Mouse (Mus musculus) embryonic facial prominence, embryonic 10.5 days (tissue): ENCODE measurements around the gene 2410004P03Rik. TPM values are rescaled to one million over a fixed set of nuclear protein-coding genes. Genes with fewer than 3 reads are reported as not detected.

Source experiments
- DNase-seq: peaks from one replicate; pipeline ENCODE4 v3.0.0-alpha.2; 2017; ENCODE audit warnings: low spot score
- H3K27ac ChIP-seq: fragments of 300-500 bp; sonication (generic); replicated peaks from 2 replicates; pipeline ENCODE4 v1.5.1; 2016; ENCODE audit warnings: mild to moderate bottlenecking
- H3K27me3 ChIP-seq: fragments of 300-500 bp; sonication (generic); replicated peaks from 2 replicates; pipeline ENCODE4 v1.6.1; 2016; ENCODE audit warnings: low read depth, mild to moderate bottlenecking; ENCODE audit not compliant: poor library complexity, severe bottlenecking
- H3K36me3 ChIP-seq: fragments of 300-500 bp; sonication (generic); replicated peaks from 2 replicates; pipeline ENCODE4 v1.6.1; 2016; ENCODE audit warnings: mild to moderate bottlenecking, moderate library complexity
- H3K4me1 ChIP-seq: fragments of 300-500 bp; sonication (generic); 2 replicates; pipeline ENCODE4 v1.6.1; 2016
- H3K4me3 ChIP-seq: fragments of 300-500 bp; sonication (generic); 2 replicates; pipeline ENCODE4 v1.5.1; 2016; ENCODE audit warnings: mild to moderate bottlenecking, moderate library complexity
- H3K9me3 ChIP-seq: fragments of 300-500 bp; sonication (generic); 2 replicates; pipeline ENCODE4 v1.6.1; 2016; ENCODE audit warnings: mild to moderate bottlenecking
- WGBS: fragments of 180-500 bp; shearing (Covaris S2); methylation state at CpG from one replicate; pipeline ENCODE4 v1.1.7; 2016; 5-methylcytosine and 5-hydroxymethylcytosine counted together
- polyA plus RNA-seq: library from polyadenylated mRNA; unstranded; fragments of >200 nt; fragmentation: Nextera tagmentation; extraction: Ambion mirVana; gene quantifications from 2 replicates; pipeline ENCODE4 v1.2.1, GENCODE M21; 2016

Gene 2410004P03Rik
- polyA plus RNA-seq, 1 experiment from 2014 or later = 1.4 TPM

DNA sequence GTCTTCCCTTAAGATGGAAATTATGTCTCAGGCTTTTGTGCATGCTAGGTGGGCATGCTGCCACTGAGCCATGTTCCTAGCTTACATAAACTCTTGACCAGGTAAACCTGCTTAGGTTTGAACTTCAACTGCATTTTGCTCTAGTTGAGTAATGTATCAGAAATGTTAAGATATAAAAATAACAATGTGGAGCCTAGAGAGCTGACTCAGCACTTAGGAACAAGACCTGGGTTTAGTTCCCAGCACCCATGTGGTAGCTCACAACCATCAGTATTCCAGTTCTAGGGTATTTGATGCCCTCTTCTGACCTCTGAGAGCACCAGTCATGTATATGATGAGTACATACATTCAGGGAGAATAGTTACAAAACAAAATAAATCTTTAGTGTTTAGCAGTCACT lies 34.4 kb downstream of the 2410004P03Rik start:
- H3K9me3 ChIP-seq = no peaks in the 10 kb centered on the region
- H3K27ac ChIP-seq = no peak overlapping the region
- no peaks in the 10 kb centered on the region for H3K27me3 ChIP-seq
- H3K4me3 ChIP-seq = no peak overlapping the region
- no peaks in the 10 kb centered on the region for H3K4me1 ChIP-seq
- DNase-seq = no peak
- H3K36me3 ChIP-seq = peaks cover 95% of the 10 kb centered on the region

DNA sequence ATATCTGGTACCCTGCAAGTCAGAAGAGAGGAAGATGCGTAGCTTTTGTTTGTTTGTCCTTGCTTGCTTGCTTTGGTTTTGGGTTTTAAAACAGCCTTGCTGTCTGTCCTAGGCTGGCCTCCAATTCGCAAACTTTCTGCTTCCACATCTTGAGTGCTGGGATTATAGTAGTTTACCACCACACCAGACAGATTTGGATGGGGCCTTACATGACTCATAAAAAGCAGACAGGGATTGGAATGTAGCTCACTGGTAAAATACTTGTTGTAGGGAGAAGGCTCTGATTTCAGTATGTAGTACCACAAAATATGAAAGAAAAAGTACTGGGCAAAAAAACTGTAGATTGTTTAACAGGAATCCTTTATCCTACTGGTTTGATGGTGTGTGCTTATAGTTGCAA lies 44.7 kb downstream of the 2410004P03Rik start:
- Histone ChIP-seq H3K36me3 (peaks cover 80% of the 10 kb centered on the region), H3K4me1 (no peaks in the 10 kb centered on the region), H3K9me3 (no peaks in the 10 kb centered on the region), H3K27me3 (no peaks in the 10 kb centered on the region), H3K27ac (no peak overlapping the region), H3K4me3 (no peak overlapping the region)
- DNase-seq = no peak
- 98% methylated on average over 2 of the region's 2 CpGs for WGBS

DNA sequence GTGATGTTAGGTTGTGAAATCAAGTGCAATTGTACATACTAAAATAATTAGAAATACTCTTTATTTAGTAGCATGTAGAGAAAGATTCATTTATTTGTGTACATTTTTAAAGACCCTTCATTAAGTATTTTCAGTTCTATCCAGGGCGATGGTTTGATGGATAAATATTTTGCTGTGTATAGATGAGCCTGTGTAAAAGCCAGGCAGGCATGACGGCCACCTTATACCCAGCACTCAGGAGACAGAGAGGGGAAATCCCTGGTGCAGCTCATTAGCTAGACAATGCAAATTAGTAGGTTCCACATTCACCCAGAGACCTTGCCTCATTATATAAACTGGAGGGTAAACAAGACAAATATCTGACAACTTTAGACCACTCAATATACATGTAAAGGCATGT lies 48.2 kb downstream of the 2410004P03Rik start:
- DNase-seq = no peak
- H3K9me3 ChIP-seq = no peaks in the 10 kb centered on the region
- no peak overlapping the region for H3K27ac ChIP-seq
- no peaks in the 10 kb centered on the region for H3K4me1 ChIP-seq
- H3K27me3 ChIP-seq = no peaks in the 10 kb centered on the region
- peaks cover 83% of the 10 kb centered on the region for H3K36me3 ChIP-seq
- WGBS = 79% methylated on average over 2 of the region's 2 CpGs
- H3K4me3 ChIP-seq = no peak overlapping the region

DNA sequence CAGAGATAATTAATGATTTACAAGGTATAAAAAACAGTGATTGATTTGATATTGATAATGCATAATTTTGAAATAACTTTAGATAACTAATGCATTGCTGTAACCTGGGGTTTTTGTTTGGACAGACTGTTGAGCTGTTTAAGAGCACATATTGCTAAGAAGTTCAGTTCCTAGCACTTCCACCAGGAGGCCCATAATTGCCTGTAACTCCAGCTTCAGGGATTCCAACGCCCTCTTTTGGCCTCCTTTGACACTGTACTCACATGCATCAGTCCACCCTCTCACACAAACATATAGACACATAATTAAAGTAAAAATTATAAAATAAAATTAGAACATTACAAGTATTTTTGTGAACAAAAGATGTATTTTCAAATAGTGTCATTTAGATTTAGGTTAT lies 52.7 kb downstream of the 2410004P03Rik start:
- DNase-seq = peak; percentile 13
- no peaks in the 10 kb centered on the region for H3K4me1 ChIP-seq
- H3K4me3 ChIP-seq = no peak overlapping the region
- H3K9me3 ChIP-seq = no peaks in the 10 kb centered on the region
- H3K27ac ChIP-seq = no peak overlapping the region
- peaks cover 84% of the 10 kb centered on the region for H3K36me3 ChIP-seq
- 64% methylated on average over 1 of the region's 1 CpGs for whole genome bisulfite sequencing
- no peaks in the 10 kb centered on the region for H3K27me3 ChIP-seq

Other genes with a start within 250 kb of the 2410004P03Rik start
- gene Greb1, start 210.8 kb downstream of the 2410004P03Rik start, polyA plus RNA-seq = 17.2 and 23.6 TPM in 2 replicates
- 64.2 and 67.5 TPM in 2 replicates for gene E2f6, start 200.8 kb downstream of the 2410004P03Rik start, polyA plus RNA-seq
- 12.7 and 13.1 TPM in 2 replicates for gene Rock2, start 116.8 kb downstream of the 2410004P03Rik start, polyA plus RNA-seq
- 5.0 and 5.5 TPM in 2 replicates for gene Pqlc3, start 11.3 kb downstream of the 2410004P03Rik start, polyA plus RNA-seq
- gene Kcnf1, start 165.2 kb upstream of the 2410004P03Rik start, polyA plus RNA-seq = 0.53 and 0.55 TPM in 2 replicates